Mouse (Mus musculus): ENCODE results near the gene Tmem235. TPM values are rescaled to one million over a fixed set of nuclear protein-coding genes. Genes with fewer than 3 reads are reported as not detected.

The Tmem235 gene
- total RNA-seq, 1 experiment, result 0.36 TPM

GRCm38 (mm10) chr11:117875681-117876080 is 15.1 kb downstream of the Tmem235 start:
- in situ Hi-C loops (cut with MboI; ENCODE audit: low sequenced_read_pairs in 2 of 2, unreplicated experiment in 2 of 2), result no loop called here
- DNase-seq (ENCODE audit: low read depth, low spot score), result no peak
- H3K9me3 ChIP-seq (ENCODE audit: control insufficient read depth, insufficient read depth, low read depth, low read length), result no peaks in the 10 kb centered on the region
- H3K36me3 ChIP-seq (ENCODE audit: control insufficient read depth, insufficient read depth, low read length, poor library complexity, severe bottlenecking), result no peaks in the 10 kb centered on the region
- H3K27ac ChIP-seq (ENCODE audit: insufficient read depth, low read depth, low read length, poor library complexity, severe bottlenecking), result peak overlapping the region; percentile 45
- H3K4me1 ChIP-seq (ENCODE audit: control insufficient read depth in 2 of 2, insufficient read depth in 2 of 2, low read length in 2 of 2, poor library complexity in 1 of 2), result peaks cover 17 to 36% of the 10 kb centered on the region in 2 experiments
- no peak for TF ChIP-seq ZC3H11A (IDR thresholded peaks at IDR 0.05; ENCODE audit: borderline replicate concordance, low read depth, low read length)
- no peak for TF ChIP-seq MAFK (IDR thresholded peaks at IDR 0.05; ENCODE audit: insufficient read depth, low read depth, low read length)
- TF ChIP-seq ZNF384 (IDR thresholded peaks at IDR 0.05; ENCODE audit: low read depth, low read length), result no peak
- no peak for TF ChIP-seq HCFC1 (IDR thresholded peaks at IDR 0.05; ENCODE audit: borderline replicate concordance, insufficient read depth, low read length)
- no peak for TF ChIP-seq CHD2 (IDR thresholded peaks at IDR 0.05; ENCODE audit: low read depth, low read length)
- H3K9ac ChIP-seq (ENCODE audit: insufficient read depth, low read depth, low read length, poor library complexity, severe bottlenecking), result no peak overlapping the region; the same call in 1 of the 2 replicates
- H3K4me3 ChIP-seq (ENCODE audit: insufficient read depth in 1 of 2, low read depth in 1 of 2, low read length in 2 of 2, poor library complexity in 1 of 2, severe bottlenecking in 1 of 2), result no peak overlapping the region

- peak overlapping the region; percentile 13; the same call in 1 of the 2 replicates for H3K27ac ChIP-seq (ENCODE audit: insufficient read depth, low read depth, low read length, poor library complexity, severe bottlenecking)
- no peak for DNase-seq (ENCODE audit: low read depth, low spot score)
Measured at GRCm38 (mm10) chr11:117877917-117878745, 17.6 kb downstream of the Tmem235 start.

GRCm38 (mm10) chr11:117878892-117879291 is 18.3 kb downstream of the Tmem235 start:
- in situ Hi-C loops (cut with MboI; ENCODE audit: low sequenced_read_pairs in 2 of 2, unreplicated experiment in 2 of 2), result no loop called here
- no peak overlapping the region; the same call in 1 of the 2 replicates for H3K27ac ChIP-seq (ENCODE audit: insufficient read depth, low read depth, low read length, poor library complexity, severe bottlenecking)
- peak overlapping the region; percentile 53 to 58; a peak in 3 of 4 replicates for H3K4me3 ChIP-seq (ENCODE audit: insufficient read depth in 1 of 2, low read depth in 1 of 2, low read length in 2 of 2, poor library complexity in 1 of 2, severe bottlenecking in 1 of 2)
- peak overlapping the region; percentile 57; the same call in 1 of the 2 replicates for H3K9ac ChIP-seq (ENCODE audit: insufficient read depth, low read depth, low read length, poor library complexity, severe bottlenecking)
- TF ChIP-seq CHD2 (IDR thresholded peaks at IDR 0.05; ENCODE audit: low read depth, low read length) (no peak), MAFK (IDR thresholded peaks at IDR 0.05; ENCODE audit: insufficient read depth, low read depth, low read length) (no peak), HCFC1 (IDR thresholded peaks at IDR 0.05; ENCODE audit: borderline replicate concordance, insufficient read depth, low read length) (no peak), ZC3H11A (IDR thresholded peaks at IDR 0.05; ENCODE audit: borderline replicate concordance, low read depth, low read length) (no peak), ZNF384 (IDR thresholded peaks at IDR 0.05; ENCODE audit: low read depth, low read length) (no peak)
- DNase-seq (ENCODE audit: low read depth, low spot score), result no peak
- no peaks in the 10 kb centered on the region for H3K9me3 ChIP-seq (ENCODE audit: control insufficient read depth, insufficient read depth, low read depth, low read length)
- peaks cover 22 to 52% of the 10 kb centered on the region in 2 experiments for H3K4me1 ChIP-seq (ENCODE audit: control insufficient read depth in 2 of 2, insufficient read depth in 2 of 2, low read length in 2 of 2, poor library complexity in 1 of 2)
- H3K36me3 ChIP-seq (ENCODE audit: control insufficient read depth, insufficient read depth, low read length, poor library complexity, severe bottlenecking), result no peaks in the 10 kb centered on the region

More at GRCm38 (mm10) chr11:117877917-117878745, 17.6 kb downstream of the Tmem235 start:
- no peaks in the 10 kb centered on the region for H3K36me3 ChIP-seq (ENCODE audit: control insufficient read depth, insufficient read depth, low read length, poor library complexity, severe bottlenecking)
- peak overlapping the region; percentile 6 to 58; a peak in 3 of 4 replicates for H3K4me3 ChIP-seq (ENCODE audit: insufficient read depth in 1 of 2, low read depth in 1 of 2, low read length in 2 of 2, poor library complexity in 1 of 2, severe bottlenecking in 1 of 2)
- H3K4me1 ChIP-seq (ENCODE audit: control insufficient read depth in 2 of 2, insufficient read depth in 2 of 2, low read length in 2 of 2, poor library complexity in 1 of 2), result peaks cover 19 to 54% of the 10 kb centered on the region in 2 experiments
- peak overlapping the region; percentile 68 for H3K9ac ChIP-seq (ENCODE audit: insufficient read depth, low read depth, low read length, poor library complexity, severe bottlenecking)
- no peak for TF ChIP-seq CHD2 (IDR thresholded peaks at IDR 0.05; ENCODE audit: low read depth, low read length)
- TF ChIP-seq MAFK (IDR thresholded peaks at IDR 0.05; ENCODE audit: insufficient read depth, low read depth, low read length), result no peak
- no peak for TF ChIP-seq HCFC1 (IDR thresholded peaks at IDR 0.05; ENCODE audit: borderline replicate concordance, insufficient read depth, low read length)
- TF ChIP-seq ZNF384 (IDR thresholded peaks at IDR 0.05; ENCODE audit: low read depth, low read length), result no peak
- in situ Hi-C loops (cut with MboI; ENCODE audit: low sequenced_read_pairs in 2 of 2, unreplicated experiment in 2 of 2), result no loop called here
- H3K9me3 ChIP-seq (ENCODE audit: control insufficient read depth, insufficient read depth, low read depth, low read length), result no peaks in the 10 kb centered on the region

GRCm38 (mm10) chr11:117879676-117880075 is 19.1 kb downstream of the Tmem235 start:
- no peak for TF ChIP-seq HCFC1 (IDR thresholded peaks at IDR 0.05; ENCODE audit: borderline replicate concordance, insufficient read depth, low read length)
- no peak for TF ChIP-seq MAFK (IDR thresholded peaks at IDR 0.05; ENCODE audit: insufficient read depth, low read depth, low read length)
- TF ChIP-seq ZNF384 (IDR thresholded peaks at IDR 0.05; ENCODE audit: low read depth, low read length), result no peak
- TF ChIP-seq ZC3H11A (IDR thresholded peaks at IDR 0.05; ENCODE audit: borderline replicate concordance, low read depth, low read length), result no peak
- TF ChIP-seq CHD2 (IDR thresholded peaks at IDR 0.05; ENCODE audit: low read depth, low read length), result no peak
- no peaks in the 10 kb centered on the region for H3K9me3 ChIP-seq (ENCODE audit: control insufficient read depth, insufficient read depth, low read depth, low read length)
- no peak overlapping the region for H3K27ac ChIP-seq (ENCODE audit: insufficient read depth, low read depth, low read length, poor library complexity, severe bottlenecking)

More at GRCm38 (mm10) chr11:117879676-117880075, 19.1 kb downstream of the Tmem235 start:
- in situ Hi-C loops (cut with MboI; ENCODE audit: low sequenced_read_pairs in 2 of 2, unreplicated experiment in 2 of 2), result no loop called here
- Histone ChIP-seq H3K9ac (ENCODE audit: insufficient read depth, low read depth, low read length, poor library complexity, severe bottlenecking) (peak overlapping the region; percentile 34), H3K4me1 (ENCODE audit: control insufficient read depth in 2 of 2, insufficient read depth in 2 of 2, low read length in 2 of 2, poor library complexity in 1 of 2) (peaks cover 22 to 49% of the 10 kb centered on the region in 2 experiments), H3K36me3 (ENCODE audit: control insufficient read depth, insufficient read depth, low read length, poor library complexity, severe bottlenecking) (no peaks in the 10 kb centered on the region), H3K4me3 (ENCODE audit: insufficient read depth in 1 of 2, low read depth in 1 of 2, low read length in 2 of 2, poor library complexity in 1 of 2, severe bottlenecking in 1 of 2) (peak overlapping the region; percentile 17 to 19; a peak in 2 of 4 replicates)
- DNase-seq (ENCODE audit: low read depth, low spot score), result no peak

Measured in ES-E14 (cell line).